Mouse (Mus musculus): ENCODE results near the gene Armh4. TPM values are rescaled to one million over a fixed set of nuclear protein-coding genes. Genes with fewer than 3 reads are reported as not detected.
"Not testable (repeated sequence)": the region's sequence is repeated elsewhere in the genome, so short reads cannot be mapped to it uniquely, and the experiment has no call there.

Gene Armh4
- polyA plus RNA-seq, 1 experiment from 2014 or later, result 29.0 TPM

- Histone ChIP-seq H3K9ac (no peak overlapping the region), H3K27me3 (ENCODE audit: control insufficient read depth, insufficient read depth, low read length) (no peaks in the 10 kb centered on the region), H3K36me3 (replicated peaks; ENCODE audit: control insufficient read depth, insufficient read depth) (no peaks in the 10 kb centered on the region), H3K4me2 (replicated peaks) (no peak overlapping the region), H3K4me1 (replicated peaks; ENCODE audit: control insufficient read depth, insufficient read depth, low read length) (no peaks in the 10 kb centered on the region), H3K4me3 (replicated peaks; ENCODE audit: low read length) (no peak overlapping the region), H3K9me3 (ENCODE audit: control insufficient read depth, low read length) (no peaks in the 10 kb centered on the region), H3K27ac (no peak overlapping the region)
- no peak for DNase-seq (ENCODE audit: low spot score)
- 81% methylated on average over 4 of the region's 4 CpGs for WGBS
- ATAC-seq (ENCODE audit: low FRiP score), result no peak
Measured at GRCm38 (mm10) chr14:49790542-49790941, 7.4 kb upstream of the Armh4 start.

GRCm38 (mm10) chr14:49785793-49786192 is 2.6 kb upstream of the Armh4 start:
- Histone ChIP-seq H3K4me3 (replicated peaks; ENCODE audit: low read length) (no peak overlapping the region), H3K4me2 (replicated peaks) (no peak overlapping the region), H3K27ac (no peak overlapping the region), H3K36me3 (replicated peaks; ENCODE audit: control insufficient read depth, insufficient read depth) (no peaks in the 10 kb centered on the region), H3K9ac (no peak overlapping the region), H3K27me3 (ENCODE audit: control insufficient read depth, insufficient read depth, low read length) (no peaks in the 10 kb centered on the region), H3K9me3 (ENCODE audit: control insufficient read depth, low read length) (no peaks in the 10 kb centered on the region), H3K4me1 (replicated peaks; ENCODE audit: control insufficient read depth, insufficient read depth, low read length) (peaks cover 12% of the 10 kb centered on the region; the same call in 1 of the 2 replicates)
- DNase-seq (ENCODE audit: low spot score) (peak; percentile 75), ATAC-seq (ENCODE audit: low FRiP score) (no peak)
- 56% methylated on average over 2 of the region's 2 CpGs for WGBS

DNA sequence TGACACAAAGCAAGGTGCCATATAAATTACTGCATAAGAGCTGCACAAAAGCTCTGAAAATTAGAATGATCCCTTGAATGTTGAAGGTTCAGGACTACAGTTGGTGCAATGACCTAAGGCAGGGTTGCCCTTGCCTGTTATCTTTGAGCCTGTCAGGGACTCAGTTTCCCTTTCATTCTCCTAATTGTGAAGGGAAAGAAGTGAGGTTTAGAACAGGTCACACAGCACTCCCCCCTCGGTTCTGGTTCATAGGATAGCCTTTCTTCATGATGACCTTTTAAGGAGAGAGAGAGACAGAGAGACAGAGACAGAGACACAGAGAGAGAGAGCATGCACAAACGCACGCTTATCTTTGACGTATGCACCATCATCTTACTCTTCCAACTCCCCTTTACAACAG is 683 bp upstream of the Armh4 start:
- Histone ChIP-seq H3K9ac (peak overlapping the region; percentile 80; the same call in 1 of the 2 replicates), H3K27me3 (ENCODE audit: control insufficient read depth, insufficient read depth, low read length) (no peaks in the 10 kb centered on the region), H3K27ac (no peak overlapping the region), H3K9me3 (ENCODE audit: control insufficient read depth, low read length) (no peaks in the 10 kb centered on the region), H3K4me3 (replicated peaks; ENCODE audit: low read length) (peak overlapping the region; percentile 60), H3K4me2 (replicated peaks) (peak overlapping the region; percentile 79), H3K4me1 (replicated peaks; ENCODE audit: control insufficient read depth, insufficient read depth, low read length) (peaks cover 12% of the 10 kb centered on the region; the same call in 1 of the 2 replicates), H3K36me3 (replicated peaks; ENCODE audit: control insufficient read depth, insufficient read depth) (no peaks in the 10 kb centered on the region)
- 89% methylated on average over 4 of the region's 4 CpGs for WGBS
- ATAC-seq (ENCODE audit: low FRiP score) (no peak), DNase-seq (ENCODE audit: low spot score) (no peak)

GRCm38 (mm10) chr14:49780416-49780815 is 2.8 kb downstream of the Armh4 start:
- Histone ChIP-seq H3K4me1 (replicated peaks; ENCODE audit: control insufficient read depth, insufficient read depth, low read length) (peaks cover 12% of the 10 kb centered on the region; the same call in 1 of the 2 replicates), H3K36me3 (replicated peaks; ENCODE audit: control insufficient read depth, insufficient read depth) (no peaks in the 10 kb centered on the region), H3K9me3 (ENCODE audit: control insufficient read depth, low read length) (no peaks in the 10 kb centered on the region), H3K27me3 (ENCODE audit: control insufficient read depth, insufficient read depth, low read length) (no peaks in the 10 kb centered on the region), H3K4me2 (replicated peaks) (peak overlapping the region; percentile 79; the same call in 1 of the 2 replicates), H3K4me3 (replicated peaks; ENCODE audit: low read length) (no peak overlapping the region), H3K27ac (no peak overlapping the region; the same call in 1 of the 2 replicates), H3K9ac (no peak overlapping the region)
- ATAC-seq (ENCODE audit: low FRiP score), result no peak
- DNase-seq (ENCODE audit: low spot score), result no peak
- 55% methylated on average over 4 of the region's 4 CpGs for WGBS

GRCm38 (mm10) chr14:49777539-49777938 is 5.6 kb downstream of the Armh4 start:
- H3K4me1 ChIP-seq (replicated peaks; ENCODE audit: control insufficient read depth, insufficient read depth, low read length); H3K27ac ChIP-seq; ATAC-seq (ENCODE audit: low FRiP score); H3K4me2 ChIP-seq (replicated peaks); DNase-seq (ENCODE audit: low spot score); H3K9ac ChIP-seq; H3K9me3 ChIP-seq (ENCODE audit: control insufficient read depth, low read length); H3K27me3 ChIP-seq (ENCODE audit: control insufficient read depth, insufficient read depth, low read length); H3K4me3 ChIP-seq (replicated peaks; ENCODE audit: low read length): not testable (repeated sequence)
- peaks cover 12% of the 10 kb centered on the region; the same call in 1 of the 2 replicates for H3K36me3 ChIP-seq (replicated peaks; ENCODE audit: control insufficient read depth, insufficient read depth)
- WGBS, result 82% methylated on average over 4 of the region's 4 CpGs

DNA sequence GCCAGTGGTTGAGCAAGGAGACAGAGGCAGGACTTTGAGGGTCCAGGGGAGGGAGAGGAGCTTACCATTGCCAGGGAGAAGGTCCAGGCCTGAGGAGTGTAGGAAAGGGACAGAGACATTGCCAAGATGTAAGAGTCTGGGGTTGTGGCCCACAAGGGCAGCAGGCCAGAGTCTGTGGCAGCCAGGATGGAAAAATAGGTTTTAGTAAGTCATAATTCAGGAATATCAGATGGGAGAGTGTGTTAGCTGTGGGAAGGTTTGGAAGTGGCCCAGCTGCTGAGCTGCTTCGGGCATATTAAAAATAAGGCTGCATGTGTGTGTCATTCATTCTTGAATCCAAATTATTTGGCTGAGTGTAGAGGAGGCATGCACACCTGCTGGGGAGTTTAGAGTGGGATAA is 11.4 kb downstream of the Armh4 start:
- 70% methylated on average over 1 of the region's 1 CpGs for WGBS
- Histone ChIP-seq H3K9me3 (ENCODE audit: control insufficient read depth, low read length) (no peaks in the 10 kb centered on the region), H3K9ac (no peak overlapping the region), H3K27ac (no peak overlapping the region), H3K4me2 (replicated peaks) (no peak overlapping the region), H3K4me3 (replicated peaks; ENCODE audit: low read length) (no peak overlapping the region), H3K4me1 (replicated peaks; ENCODE audit: control insufficient read depth, insufficient read depth, low read length) (no peaks in the 10 kb centered on the region), H3K36me3 (replicated peaks; ENCODE audit: control insufficient read depth, insufficient read depth) (peaks cover 32% of the 10 kb centered on the region), H3K27me3 (ENCODE audit: control insufficient read depth, insufficient read depth, low read length) (no peaks in the 10 kb centered on the region)
- DNase-seq (ENCODE audit: low spot score) (no peak), ATAC-seq (ENCODE audit: low FRiP score) (no peak)

GRCm38 (mm10) chr14:49766601-49767000 is 16.6 kb downstream of the Armh4 start:
- Histone ChIP-seq H3K9me3 (ENCODE audit: control insufficient read depth, low read length) (no peaks in the 10 kb centered on the region), H3K9ac (no peak overlapping the region), H3K4me2 (replicated peaks) (no peak overlapping the region), H3K4me3 (replicated peaks; ENCODE audit: low read length) (no peak overlapping the region), H3K27ac (no peak overlapping the region), H3K36me3 (replicated peaks; ENCODE audit: control insufficient read depth, insufficient read depth) (peaks cover 27% of the 10 kb centered on the region), H3K27me3 (ENCODE audit: control insufficient read depth, insufficient read depth, low read length) (no peaks in the 10 kb centered on the region), H3K4me1 (replicated peaks; ENCODE audit: control insufficient read depth, insufficient read depth, low read length) (no peaks in the 10 kb centered on the region)
- DNase-seq (ENCODE audit: low spot score) (no peak), ATAC-seq (ENCODE audit: low FRiP score) (no peak)
- 95% methylated on average over 4 of the region's 4 CpGs for WGBS

DNA sequence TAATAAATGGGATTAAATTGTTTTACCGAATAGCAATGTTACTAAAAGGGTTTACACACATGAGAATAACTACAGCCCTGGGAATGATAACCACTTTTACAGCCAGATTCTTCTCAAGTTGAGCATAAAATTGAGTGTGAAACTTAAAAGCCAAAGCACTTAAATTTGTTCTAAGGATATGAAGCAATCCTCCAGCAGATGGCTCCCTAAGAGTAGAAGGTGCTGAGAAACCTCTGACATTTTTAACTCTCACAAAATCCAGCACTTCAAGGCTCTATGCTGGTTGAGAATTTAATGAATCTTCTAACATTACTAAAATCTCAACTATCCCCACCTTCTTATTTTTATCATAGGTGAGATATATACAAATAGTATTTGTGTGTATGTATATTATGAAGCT is 27.3 kb downstream of the Armh4 start:
- Histone ChIP-seq H3K27ac (no peak overlapping the region), H3K36me3 (replicated peaks; ENCODE audit: control insufficient read depth, insufficient read depth) (peaks cover 14% of the 10 kb centered on the region), H3K9me3 (ENCODE audit: control insufficient read depth, low read length) (no peaks in the 10 kb centered on the region), H3K4me1 (replicated peaks; ENCODE audit: control insufficient read depth, insufficient read depth, low read length) (no peaks in the 10 kb centered on the region), H3K9ac (no peak overlapping the region), H3K4me3 (replicated peaks; ENCODE audit: low read length) (no peak overlapping the region), H3K4me2 (replicated peaks) (no peak overlapping the region), H3K27me3 (ENCODE audit: control insufficient read depth, insufficient read depth, low read length) (no peaks in the 10 kb centered on the region)
- DNase-seq (ENCODE audit: low spot score) (no peak), ATAC-seq (ENCODE audit: low FRiP score) (no peak)
- WGBS, result 93% methylated on average over 1 of the region's 1 CpGs

DNA sequence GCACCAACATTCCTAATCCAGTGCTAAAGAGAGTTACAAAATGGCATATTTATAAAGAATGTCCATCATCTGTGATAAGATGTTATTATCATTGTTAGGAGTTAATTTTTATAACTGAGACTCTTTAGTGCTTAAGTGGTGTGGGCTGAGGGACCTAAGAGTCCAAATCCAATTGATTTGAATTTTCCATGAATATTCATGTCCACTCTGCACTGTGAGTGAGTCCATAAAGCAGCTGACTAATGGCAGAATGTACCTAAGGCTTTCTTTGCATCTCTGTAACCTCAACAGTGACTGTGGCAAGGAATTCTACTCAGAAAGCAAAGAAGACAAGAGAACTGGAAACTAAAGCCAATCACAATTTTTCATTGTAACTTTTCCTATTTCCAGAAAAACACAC is 30.6 kb downstream of the Armh4 start:
- no peak overlapping the region for H3K4me2 ChIP-seq (replicated peaks)
- H3K9ac ChIP-seq, result no peak overlapping the region
- H3K27me3 ChIP-seq (ENCODE audit: control insufficient read depth, insufficient read depth, low read length), result no peaks in the 10 kb centered on the region
- no peaks in the 10 kb centered on the region for H3K9me3 ChIP-seq (ENCODE audit: control insufficient read depth, low read length)
- ATAC-seq (ENCODE audit: low FRiP score), result no peak
- no peaks in the 10 kb centered on the region for H3K4me1 ChIP-seq (replicated peaks; ENCODE audit: control insufficient read depth, insufficient read depth, low read length)
- no peak overlapping the region for H3K4me3 ChIP-seq (replicated peaks; ENCODE audit: low read length)
- DNase-seq (ENCODE audit: low spot score), result no peak
- no peak overlapping the region for H3K27ac ChIP-seq
- peaks cover 9% of the 10 kb centered on the region; the same call in 1 of the 2 replicates for H3K36me3 ChIP-seq (replicated peaks; ENCODE audit: control insufficient read depth, insufficient read depth)

DNA sequence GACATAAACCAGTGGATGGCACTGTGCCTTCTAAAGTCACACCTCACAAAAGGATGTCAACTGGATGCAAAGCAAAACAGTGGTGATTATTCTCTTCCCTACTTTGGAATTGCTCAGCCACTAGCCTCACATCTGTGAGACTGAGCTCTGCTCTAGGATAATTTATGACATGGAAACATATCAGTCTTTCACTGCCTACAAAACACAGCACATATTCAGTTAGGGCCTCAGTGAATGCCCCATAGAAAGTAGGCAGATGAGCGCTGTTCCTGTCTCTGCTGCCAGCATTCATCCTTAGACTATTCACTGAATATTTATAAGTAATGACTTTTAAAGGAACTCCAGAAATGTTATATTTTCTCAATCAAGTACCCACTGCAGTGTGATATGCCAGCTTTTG is 37.3 kb downstream of the Armh4 start:
- DNase-seq (ENCODE audit: low spot score) (no peak), ATAC-seq (ENCODE audit: low FRiP score) (no peak)
- no peak overlapping the region for H3K4me2 ChIP-seq (replicated peaks)
- no peaks in the 10 kb centered on the region for H3K9me3 ChIP-seq (ENCODE audit: control insufficient read depth, low read length)
- H3K9ac ChIP-seq, result no peak overlapping the region
- WGBS, result 74% methylated on average over 1 of the region's 1 CpGs
- H3K27ac ChIP-seq, result no peak overlapping the region
- no peaks in the 10 kb centered on the region for H3K27me3 ChIP-seq (ENCODE audit: control insufficient read depth, insufficient read depth, low read length)
- no peak overlapping the region for H3K4me3 ChIP-seq (replicated peaks; ENCODE audit: low read length)
- no peaks in the 10 kb centered on the region for H3K4me1 ChIP-seq (replicated peaks; ENCODE audit: control insufficient read depth, insufficient read depth, low read length)
- peaks cover 9% of the 10 kb centered on the region; the same call in 1 of the 2 replicates for H3K36me3 ChIP-seq (replicated peaks; ENCODE audit: control insufficient read depth, insufficient read depth)
